Mouse (Mus musculus): ENCODE measurements around the gene Smpx.

DNA sequence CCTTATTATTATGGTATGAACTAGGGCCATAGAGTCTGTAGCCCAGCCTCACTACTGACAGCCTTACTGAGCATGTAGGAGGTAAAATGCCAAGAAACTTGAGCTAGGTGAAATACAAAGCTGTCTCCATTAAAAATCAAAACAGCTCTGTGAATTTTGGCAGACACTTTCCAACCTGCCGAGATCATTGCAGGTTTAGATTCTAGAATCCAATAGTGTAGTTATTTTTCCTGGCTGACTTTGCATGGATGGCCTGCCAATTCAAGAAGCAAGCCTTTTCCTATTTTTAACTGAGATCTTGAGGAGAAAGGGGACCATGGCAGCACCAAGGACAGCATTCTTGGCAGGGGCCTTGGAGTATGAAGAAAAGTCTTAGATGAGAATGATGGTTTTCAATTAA is 35.6 kb downstream of the Smpx start:
- TF ChIP-seq CTCF (IDR thresholded peaks at IDR 0.05; ENCODE audit: borderline replicate concordance, control insufficient read depth, extremely low read depth, insufficient read depth, low read length, poor library complexity) (no peak), POLR2A (IDR thresholded peaks at IDR 0.05; ENCODE audit: control insufficient read depth, extremely low read depth, insufficient read depth, low read length, poor library complexity) (no peak)

All from thymus, adult 2 months (tissue).